Mouse (Mus musculus): ENCODE results near the gene Ddr1. TPM values are rescaled to one million over a fixed set of nuclear protein-coding genes. Genes with fewer than 3 reads are reported as not detected.

Ddr1 gene
- polyA plus RNA-seq, 1 experiment from 2014 or later, result 2.6 TPM

GRCm38 (mm10) chr17:35635202-35635601 is 69.2 kb downstream of the Ddr1 start:
- Histone ChIP-seq H3K27ac (replicated peaks) (no peak overlapping the region), H3K27me3 (peaks cover 31% of the 10 kb centered on the region), H3K36me3 (replicated peaks) (no peaks in the 10 kb centered on the region), H3K4me3 (replicated peaks) (no peak overlapping the region), H3K9me3 (replicated peaks) (no peaks in the 10 kb centered on the region), H3K9ac (no peak overlapping the region), H3K4me2 (no peak overlapping the region), H3K4me1 (replicated peaks) (peaks cover 3% of the 10 kb centered on the region; the same call in 1 of the 2 replicates)
- 57% methylated on average over 3 of the region's 3 CpGs for WGBS (ENCODE audit: insufficient replicate concordance)
- no peak for ATAC-seq (ENCODE audit: insufficient read depth)

DNA sequence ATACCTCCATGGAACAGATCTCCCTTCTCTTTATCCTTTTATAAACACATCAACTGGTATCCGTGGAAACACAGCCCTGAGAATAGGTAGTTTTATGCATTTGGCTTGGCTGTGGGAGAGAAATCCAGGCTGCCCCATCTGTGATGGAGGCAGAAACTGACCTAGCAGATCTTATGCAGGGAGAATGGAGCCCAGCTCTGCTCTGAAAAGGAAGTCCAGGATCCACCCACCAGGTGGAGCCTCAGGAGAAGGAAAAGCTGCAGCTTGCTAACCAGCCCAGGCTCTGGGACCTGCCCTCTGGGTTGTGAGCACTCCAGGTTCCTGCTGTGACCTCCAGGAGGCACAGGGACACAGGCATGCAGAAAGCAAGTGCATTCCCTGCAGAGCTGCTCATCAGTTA is 70.4 kb downstream of the Ddr1 start:
- no peaks in the 10 kb centered on the region for H3K36me3 ChIP-seq (replicated peaks)
- H3K4me1 ChIP-seq (replicated peaks), result peaks cover 3% of the 10 kb centered on the region; the same call in 1 of the 2 replicates
- no peak overlapping the region for H3K9ac ChIP-seq
- no peak for ATAC-seq (ENCODE audit: insufficient read depth)
- no peaks in the 10 kb centered on the region for H3K9me3 ChIP-seq (replicated peaks)
- 11% methylated on average over 1 of the region's 1 CpGs for WGBS (ENCODE audit: insufficient replicate concordance)
- H3K4me2 ChIP-seq, result no peak overlapping the region
- H3K27ac ChIP-seq (replicated peaks), result no peak overlapping the region
- peaks cover 31% of the 10 kb centered on the region for H3K27me3 ChIP-seq
- H3K4me3 ChIP-seq (replicated peaks), result no peak overlapping the region

Other genes starting within 250 kb of the Ddr1 start
- 322 and 403 TPM in 2 replicates for gene H2-Q10, start 234.5 kb downstream of the Ddr1 start, polyA plus RNA-seq (2015; fragmentation: Nextera tagmentation; extraction: Ambion mirVana)
- not detected in 2 replicates for gene Pou5f1, start 198.6 kb downstream of the Ddr1 start, polyA plus RNA-seq (2015; fragmentation: Nextera tagmentation; extraction: Ambion mirVana)
- gene Tcf19, start 187.8 kb downstream of the Ddr1 start, polyA plus RNA-seq (2015; fragmentation: Nextera tagmentation; extraction: Ambion mirVana), result 44.6 and 47.9 TPM in 2 replicates
- 7.4 and 8.7 TPM in 2 replicates for gene Cchcr1, start 187.5 kb downstream of the Ddr1 start, polyA plus RNA-seq (2015; fragmentation: Nextera tagmentation; extraction: Ambion mirVana)
- 0.14 TPM in 2 replicates for gene Psors1c2, start 171.4 kb downstream of the Ddr1 start, polyA plus RNA-seq (2015; fragmentation: Nextera tagmentation; extraction: Ambion mirVana)
- 0.03 and 0.05 TPM in 2 replicates for gene Cdsn, start 152.5 kb downstream of the Ddr1 start, polyA plus RNA-seq (2015; fragmentation: Nextera tagmentation; extraction: Ambion mirVana)
- not detected in 2 replicates for gene 2300002M23Rik, start 137.2 kb downstream of the Ddr1 start, polyA plus RNA-seq (2015; fragmentation: Nextera tagmentation; extraction: Ambion mirVana)
- not detected in 2 replicates for gene Sfta2, start 103.1 kb downstream of the Ddr1 start, polyA plus RNA-seq (2015; fragmentation: Nextera tagmentation; extraction: Ambion mirVana)
- not detected in 2 replicates for gene Gm9573, start 78.0 kb downstream of the Ddr1 start, polyA plus RNA-seq (2015; fragmentation: Nextera tagmentation; extraction: Ambion mirVana)
- 0.03 and 0.05 TPM in 2 replicates for gene Mucl3, start 60.9 kb downstream of the Ddr1 start, polyA plus RNA-seq (2015; fragmentation: Nextera tagmentation; extraction: Ambion mirVana)
- 6.1 and 6.5 TPM in 2 replicates for gene Vars2, start 37.0 kb downstream of the Ddr1 start, polyA plus RNA-seq (2015; fragmentation: Nextera tagmentation; extraction: Ambion mirVana)
- 21.7 and 25.5 TPM in 2 replicates for gene Gtf2h4, start 30.9 kb downstream of the Ddr1 start, polyA plus RNA-seq (2015; fragmentation: Nextera tagmentation; extraction: Ambion mirVana)
- gene Ier3, start 117.1 kb upstream of the Ddr1 start, polyA plus RNA-seq (2015; fragmentation: Nextera tagmentation; extraction: Ambion mirVana), result 22.9 and 23.7 TPM in 2 replicates
- gene Flot1, start 118.6 kb upstream of the Ddr1 start, polyA plus RNA-seq (2015; fragmentation: Nextera tagmentation; extraction: Ambion mirVana), result 33.7 and 42.4 TPM in 2 replicates
- gene Tubb5, start 133.7 kb upstream of the Ddr1 start, polyA plus RNA-seq (2015; fragmentation: Nextera tagmentation; extraction: Ambion mirVana), result 379 and 391 TPM in 2 replicates
- 8.5 and 9.1 TPM in 2 replicates for gene Mdc1, start 136.9 kb upstream of the Ddr1 start, polyA plus RNA-seq (2015; fragmentation: Nextera tagmentation; extraction: Ambion mirVana)
- gene Nrm, start 156.7 kb upstream of the Ddr1 start, polyA plus RNA-seq (2015; fragmentation: Nextera tagmentation; extraction: Ambion mirVana), result 22.0 and 22.5 TPM in 2 replicates
- 12.4 and 12.8 TPM in 2 replicates for gene Ppp1r18, start 161.0 kb upstream of the Ddr1 start, polyA plus RNA-seq (2015; fragmentation: Nextera tagmentation; extraction: Ambion mirVana)
- 31.1 and 37.0 TPM in 2 replicates for gene Dhx16, start 175.2 kb upstream of the Ddr1 start, polyA plus RNA-seq (2015; fragmentation: Nextera tagmentation; extraction: Ambion mirVana)
- gene 2310061I04Rik, start 192.8 kb upstream of the Ddr1 start, polyA plus RNA-seq (2015; fragmentation: Nextera tagmentation; extraction: Ambion mirVana), result 8.5 and 9.7 TPM in 2 replicates
- 7.3 and 8.0 TPM in 2 replicates for gene Atat1, start 205.5 kb upstream of the Ddr1 start, polyA plus RNA-seq (2015; fragmentation: Nextera tagmentation; extraction: Ambion mirVana)
- gene Mrps18b, start 211.8 kb upstream of the Ddr1 start, polyA plus RNA-seq (2015; fragmentation: Nextera tagmentation; extraction: Ambion mirVana), result 68.7 and 71.1 TPM in 2 replicates
- 20.9 and 22.3 TPM in 2 replicates for gene Ppp1r10, start 211.8 kb upstream of the Ddr1 start, polyA plus RNA-seq (2015; fragmentation: Nextera tagmentation; extraction: Ambion mirVana)

Data from liver, embryonic 15.5 days (tissue).